17 mouse cellular contexts compared by ENCODE assay signal in the genomic region with DNA sequence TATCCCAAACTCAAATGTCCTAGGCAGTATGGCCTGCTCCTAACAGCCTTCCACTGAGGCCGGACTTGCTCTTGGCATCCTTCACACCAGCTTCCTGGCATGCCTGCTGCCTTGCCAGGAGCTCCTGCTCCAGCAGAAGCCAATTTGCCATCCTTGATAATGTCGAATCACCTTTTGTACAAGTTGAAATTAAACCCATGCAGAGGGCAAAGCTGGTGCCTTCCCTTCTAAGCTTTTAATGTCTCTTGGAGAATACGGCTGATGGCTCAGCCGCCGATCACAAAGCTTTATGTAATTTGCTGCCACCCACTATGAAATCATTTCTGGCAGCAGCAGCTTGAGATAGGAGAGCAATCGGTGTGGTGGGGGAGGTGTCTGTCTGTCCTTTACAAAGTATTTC. TPM values are rescaled to one million over a fixed set of nuclear protein-coding genes. Genes with fewer than 3 reads are reported as not detected.
A peak's percentile ranks its signal among the peaks of the same experiment; 100 is the strongest.
DNase-seq lines count a peak whose midpoint lies in the region; ATAC-seq and TF ChIP-seq lines count a peak whose summit lies in the region.
"Had no signal": no experiment of that assay in that cellular context is flagged by ENCODE, and none has a peak within 500 bp of the region (broad histone marks: within the 10 kb centered on the region; RNA-seq: fewer than 3 reads in every experiment).

No protein-coding gene starts in this region.

- no peak for TF ChIP-seq CTCF in forebrain, postnatal 0 days (IDR thresholded peaks at IDR 0.05; ENCODE audit: low read depth)
- TF ChIP-seq CTCF in midbrain, postnatal 0 days (IDR thresholded peaks at IDR 0.05), result no peak

- H3K4me3 ChIP-seq in forebrain, postnatal 0 days (ENCODE audit: low read depth, low read length), result no peak overlapping the region
- H3K4me3 ChIP-seq in forebrain, embryonic 12.5 days (replicated peaks), result no peak overlapping the region
- H3K4me3 ChIP-seq in midbrain, postnatal 0 days (ENCODE audit: low read depth, low read length), result no peak overlapping the region
- no peak overlapping the region for H3K4me3 ChIP-seq in midbrain, embryonic 14.5 days (replicated peaks; ENCODE audit: low read depth, low read length)
- no peak overlapping the region for H3K4me3 ChIP-seq in intestine, embryonic 15.5 days (replicated peaks)
- H3K4me3 ChIP-seq: hindbrain, embryonic 15.5 days; kidney, embryonic 15.5 days; limb, embryonic 13.5 days; lung, embryonic 15.5 days had no signal

- WGBS in forebrain, postnatal 0 days, result 63% methylated on average over 6 of the region's 6 CpGs
- 80% methylated on average over 6 of the region's 6 CpGs for WGBS in forebrain, embryonic 12.5 days
- 52% methylated on average over 6 of the region's 6 CpGs for WGBS in midbrain, postnatal 0 days
- 64% methylated on average over 6 of the region's 6 CpGs for WGBS in midbrain, embryonic 14.5 days
- 86% methylated on average over 6 of the region's 6 CpGs for WGBS in intestine, embryonic 15.5 days

- no peaks in the 10 kb centered on the region for H3K27me3 ChIP-seq in forebrain, postnatal 0 days (ENCODE audit: insufficient read depth, low read length)
- no peaks in the 10 kb centered on the region for H3K27me3 ChIP-seq in forebrain, embryonic 12.5 days
- H3K27me3 ChIP-seq in midbrain, postnatal 0 days (ENCODE audit: insufficient read depth, low read length), result no peaks in the 10 kb centered on the region
- H3K27me3 ChIP-seq in midbrain, embryonic 14.5 days (ENCODE audit: control insufficient read depth, insufficient read depth, low read length), result no peaks in the 10 kb centered on the region
- no peaks in the 10 kb centered on the region for H3K27me3 ChIP-seq in intestine, embryonic 15.5 days (replicated peaks)
- H3K27me3 ChIP-seq: hindbrain, embryonic 15.5 days; limb, embryonic 13.5 days; lung, embryonic 15.5 days had no signal

- H3K9ac ChIP-seq in forebrain, postnatal 0 days, result no peak overlapping the region
- H3K9ac ChIP-seq in forebrain, embryonic 12.5 days, result no peak overlapping the region
- H3K9ac ChIP-seq in midbrain, postnatal 0 days (replicated peaks; ENCODE audit: low read length, poor library complexity, severe bottlenecking), result no peak overlapping the region
- H3K9ac ChIP-seq in midbrain, embryonic 14.5 days (replicated peaks; ENCODE audit: low read length), result no peak overlapping the region
- H3K9ac ChIP-seq in intestine, embryonic 15.5 days, result no peak overlapping the region
- H3K9ac ChIP-seq: hindbrain, embryonic 15.5 days; kidney, embryonic 15.5 days; limb, embryonic 13.5 days; lung, embryonic 15.5 days had no signal

- H3K27ac ChIP-seq in forebrain, postnatal 0 days (ENCODE audit: low read depth, low read length), result peak overlapping the region; percentile 35; the same call in 1 of the 2 replicates
- H3K27ac ChIP-seq in forebrain, embryonic 12.5 days, result no peak overlapping the region
- no peak overlapping the region for H3K27ac ChIP-seq in midbrain, postnatal 0 days (ENCODE audit: low read depth, low read length)
- no peak overlapping the region for H3K27ac ChIP-seq in midbrain, embryonic 14.5 days (replicated peaks; ENCODE audit: low read depth, low read length)
- H3K27ac ChIP-seq in intestine, embryonic 15.5 days, result no peak overlapping the region
- H3K27ac ChIP-seq: hindbrain, embryonic 15.5 days; kidney, embryonic 15.5 days; limb, embryonic 13.5 days; lung, embryonic 15.5 days had no signal

- H3K36me3 ChIP-seq in forebrain, postnatal 0 days (ENCODE audit: insufficient read depth), result no peaks in the 10 kb centered on the region
- no peaks in the 10 kb centered on the region for H3K36me3 ChIP-seq in forebrain, embryonic 12.5 days (replicated peaks)
- no peaks in the 10 kb centered on the region for H3K36me3 ChIP-seq in midbrain, postnatal 0 days (ENCODE audit: insufficient read depth, low read length)
- no peaks in the 10 kb centered on the region for H3K36me3 ChIP-seq in midbrain, embryonic 14.5 days (ENCODE audit: control insufficient read depth, insufficient read depth, low read length)
- no peaks in the 10 kb centered on the region for H3K36me3 ChIP-seq in intestine, embryonic 15.5 days
- H3K36me3 ChIP-seq: hindbrain, embryonic 15.5 days; kidney, embryonic 15.5 days; limb, embryonic 13.5 days; lung, embryonic 15.5 days had no signal

- 0 out of 2 replicates have a peak, but pooled peaks cover 3% of the 10 kb centered on the region for H3K4me1 ChIP-seq in forebrain, postnatal 0 days (ENCODE audit: insufficient read depth)
- peaks cover 6% of the 10 kb centered on the region for H3K4me1 ChIP-seq in forebrain, embryonic 12.5 days
- H3K4me1 ChIP-seq in midbrain, postnatal 0 days (ENCODE audit: insufficient read depth, low read length), result no peaks in the 10 kb centered on the region
- no peaks in the 10 kb centered on the region for H3K4me1 ChIP-seq in midbrain, embryonic 14.5 days (ENCODE audit: control insufficient read depth, insufficient read depth, low read length)
- no peaks in the 10 kb centered on the region for H3K4me1 ChIP-seq in intestine, embryonic 15.5 days (replicated peaks)

- no peak overlapping the region for H3K4me2 ChIP-seq in forebrain, postnatal 0 days (ENCODE audit: low read depth)
- no peak overlapping the region for H3K4me2 ChIP-seq in forebrain, embryonic 12.5 days
- 0 out of 2 replicates have a peak overlapping the region, but pooled peaks have one; percentile 4 for H3K4me2 ChIP-seq in midbrain, postnatal 0 days (ENCODE audit: low read depth, low read length, poor library complexity, severe bottlenecking)
- H3K4me2 ChIP-seq in midbrain, embryonic 14.5 days (ENCODE audit: low read length), result no peak overlapping the region
- no peak overlapping the region for H3K4me2 ChIP-seq in intestine, embryonic 15.5 days (replicated peaks)
- H3K4me2 ChIP-seq: hindbrain, embryonic 15.5 days; kidney, embryonic 15.5 days; limb, embryonic 13.5 days; lung, embryonic 15.5 days had no signal

- no peak for ATAC-seq in forebrain, postnatal 0 days
- ATAC-seq in forebrain, embryonic 12.5 days (ENCODE audit: low FRiP score), result no peak
- no peak for ATAC-seq in midbrain, postnatal 0 days (ENCODE audit: low FRiP score)
- ATAC-seq in midbrain, embryonic 14.5 days (ENCODE audit: low FRiP score, low TSS enrichment), result no peak
- ATAC-seq in erythroid progenitor cell, adult 5-6 weeks (replicated peaks; ENCODE audit: low FRiP score, poor library complexity, severe bottlenecking), result no peak
- ATAC-seq in intestine, embryonic 15.5 days, result no peak

- H3K9me3 ChIP-seq in forebrain, postnatal 0 days (ENCODE audit: low read length), result no peaks in the 10 kb centered on the region
- no peaks in the 10 kb centered on the region for H3K9me3 ChIP-seq in forebrain, embryonic 12.5 days
- no peaks in the 10 kb centered on the region for H3K9me3 ChIP-seq in midbrain, postnatal 0 days (ENCODE audit: low read length)
- H3K9me3 ChIP-seq in midbrain, embryonic 14.5 days (ENCODE audit: control insufficient read depth, low read length), result no peaks in the 10 kb centered on the region
- no peaks in the 10 kb centered on the region for H3K9me3 ChIP-seq in intestine, embryonic 15.5 days
- H3K9me3 ChIP-seq: hindbrain, embryonic 15.5 days; kidney, embryonic 15.5 days; limb, embryonic 13.5 days; lung, embryonic 15.5 days had no signal

- DNase-seq in forebrain, postnatal 0 days, result no peak
- no peak for DNase-seq in midbrain, postnatal 0 days (ENCODE audit: low spot score)
- DNase-seq in midbrain, embryonic 14.5 days, result no peak
- peak; percentile 61 for DNase-seq in left cerebral cortex, adult 11 months (ENCODE audit: low spot score)
- DNase-seq in right cerebral cortex, postnatal 36 days (ENCODE audit: low spot score in 2 of 2), result peak; percentile 52 to 64
- DNase-seq: gastrocnemius, postnatal 25 days; thymus, postnatal 25 days had no signal

RNA-seq across cellular contexts. Expression of a gene that starts 4.7 kb away (rescaled TPM):
- 43.7 and 44.5 TPM in 2 replicates for total RNA-seq in forebrain, postnatal 0 days (2014; rRNA removed)
- 31.4 and 36.7 TPM in 2 replicates for polyA plus RNA-seq in forebrain, postnatal 0 days (2015; fragmentation: Nextera tagmentation; extraction: Ambion mirVana)
- polyA plus RNA-seq in forebrain, embryonic 12.5 days (2016; fragmentation: Nextera tagmentation; extraction: Ambion mirVana), result 110 and 121 TPM in 2 replicates
- 47.9 and 65.3 TPM in 2 replicates for total RNA-seq in midbrain, postnatal 0 days (2014; rRNA removed)
- 38.4 and 39.9 TPM in 2 replicates for polyA plus RNA-seq in midbrain, postnatal 0 days (2015; fragmentation: Nextera tagmentation; extraction: Ambion mirVana)
- 58.5 and 75.4 TPM in 2 replicates for polyA plus RNA-seq in midbrain, embryonic 14.5 days (2014; fragmentation: Nextera tagmentation; extraction: Ambion mirVana)
- 21.8 and 22.7 TPM in 2 replicates for total RNA-seq in erythroid progenitor cell, adult 5-6 weeks (2015; ENCODE audit: low replicate concordance)
- 10.3 and 20.4 TPM in 2 replicates for total RNA-seq in erythroid progenitor cell, adult 5-6 weeks (2017; ENCODE audit: low replicate concordance)
- 70.2 and 74.9 TPM in 2 replicates for polyA plus RNA-seq in intestine, embryonic 15.5 days (2015; fragmentation: Nextera tagmentation; extraction: Ambion mirVana)

RNA-seq across cellular contexts. Expression of a gene that starts 30.8 kb away (rescaled TPM):
- total RNA-seq in forebrain, postnatal 0 days (2014; rRNA removed), result 205 and 418 TPM in 2 replicates
- 386 and 411 TPM in 2 replicates for polyA plus RNA-seq in forebrain, postnatal 0 days (2015; fragmentation: Nextera tagmentation; extraction: Ambion mirVana)
- polyA plus RNA-seq in forebrain, embryonic 12.5 days (2016; fragmentation: Nextera tagmentation; extraction: Ambion mirVana), result 64.4 and 76.2 TPM in 2 replicates
- 460 and 504 TPM in 2 replicates for total RNA-seq in midbrain, postnatal 0 days (2014; rRNA removed)
- 387 and 420 TPM in 2 replicates for polyA plus RNA-seq in midbrain, postnatal 0 days (2015; fragmentation: Nextera tagmentation; extraction: Ambion mirVana)
- 34.9 and 38.4 TPM in 2 replicates for polyA plus RNA-seq in midbrain, embryonic 14.5 days (2014; fragmentation: Nextera tagmentation; extraction: Ambion mirVana)
- 62.5 and 80.4 TPM in 2 replicates for total RNA-seq in erythroid progenitor cell, adult 5-6 weeks (2015; ENCODE audit: low replicate concordance)
- 18.0 and 24.4 TPM in 2 replicates for total RNA-seq in erythroid progenitor cell, adult 5-6 weeks (2017; ENCODE audit: low replicate concordance)
- 2,231 and 2,526 TPM in 2 replicates for polyA plus RNA-seq in intestine, embryonic 15.5 days (2015; fragmentation: Nextera tagmentation; extraction: Ambion mirVana)

RNA-seq across cellular contexts. Expression of a gene that starts 37.2 kb away (rescaled TPM):
- 36.4 and 88.1 TPM in 2 replicates for total RNA-seq in forebrain, postnatal 0 days (2014; rRNA removed)
- polyA plus RNA-seq in forebrain, postnatal 0 days (2015; fragmentation: Nextera tagmentation; extraction: Ambion mirVana), result 139 and 143 TPM in 2 replicates
- 34.1 and 35.0 TPM in 2 replicates for polyA plus RNA-seq in forebrain, embryonic 12.5 days (2016; fragmentation: Nextera tagmentation; extraction: Ambion mirVana)
- total RNA-seq in midbrain, postnatal 0 days (2014; rRNA removed), result 57.7 and 131 TPM in 2 replicates
- 92.3 and 101 TPM in 2 replicates for polyA plus RNA-seq in midbrain, postnatal 0 days (2015; fragmentation: Nextera tagmentation; extraction: Ambion mirVana)
- polyA plus RNA-seq in midbrain, embryonic 14.5 days (2014; fragmentation: Nextera tagmentation; extraction: Ambion mirVana), result 7.9 and 9.3 TPM in 2 replicates
- 24.5 and 44.4 TPM in 2 replicates for total RNA-seq in erythroid progenitor cell, adult 5-6 weeks (2015; ENCODE audit: low replicate concordance)
- total RNA-seq in erythroid progenitor cell, adult 5-6 weeks (2017; ENCODE audit: low replicate concordance), result 11.6 TPM in 1 of 2 replicates, not detected in the other
- 522 and 534 TPM in 2 replicates for polyA plus RNA-seq in intestine, embryonic 15.5 days (2015; fragmentation: Nextera tagmentation; extraction: Ambion mirVana)
- total RNA-seq: neutrophil, adult 5-6 weeks had no signal

RNA-seq across cellular contexts. Expression of a gene that starts 57.2 kb away (rescaled TPM):
- total RNA-seq in forebrain, postnatal 0 days (2014; rRNA removed), result 151 and 445 TPM in 2 replicates
- polyA plus RNA-seq in forebrain, postnatal 0 days (2015; fragmentation: Nextera tagmentation; extraction: Ambion mirVana), result 316 and 341 TPM in 2 replicates
- 82.2 and 103 TPM in 2 replicates for polyA plus RNA-seq in forebrain, embryonic 12.5 days (2016; fragmentation: Nextera tagmentation; extraction: Ambion mirVana)
- total RNA-seq in midbrain, postnatal 0 days (2014; rRNA removed), result 571 and 599 TPM in 2 replicates
- 314 and 354 TPM in 2 replicates for polyA plus RNA-seq in midbrain, postnatal 0 days (2015; fragmentation: Nextera tagmentation; extraction: Ambion mirVana)
- 137 and 212 TPM in 2 replicates for polyA plus RNA-seq in midbrain, embryonic 14.5 days (2014; fragmentation: Nextera tagmentation; extraction: Ambion mirVana)
- total RNA-seq in erythroid progenitor cell, adult 5-6 weeks (2015; ENCODE audit: low replicate concordance), result not detected in 2 replicates
- not detected in 2 replicates for total RNA-seq in erythroid progenitor cell, adult 5-6 weeks (2017; ENCODE audit: low replicate concordance)
- polyA plus RNA-seq in intestine, embryonic 15.5 days (2015; fragmentation: Nextera tagmentation; extraction: Ambion mirVana), result 4.4 and 5.6 TPM in 2 replicates
- total RNA-seq: common myeloid progenitor, adult 5-6 weeks; MEL; neutrophil, adult 5-6 weeks had no signal

Comparison
In these comparisons a context has a peak if more than half of its experiments do, and no peak if none do; other contexts are left out.
1. DNase-seq: peak in left cerebral cortex, adult 11 months (single experiment) and right cerebral cortex, postnatal 36 days (2 of 2); none in forebrain, postnatal 0 days (single experiment), midbrain, postnatal 0 days (single experiment) and midbrain, embryonic 14.5 days (single experiment).